Mouse (Mus musculus) embryonic facial prominence, embryonic 15.5 days (tissue): ENCODE data around the gene Rubcnl. TPM values are rescaled to one million over a fixed set of nuclear protein-coding genes. Genes with fewer than 3 reads are reported as not detected.
A peak's percentile ranks its signal among the peaks of the same experiment; 100 is the strongest.

Experiments used
- ATAC-seq: fragments of 200-750 bp; cut with Nextera tagmentation; 2 replicates; pipeline ENCODE4 v1.8.0; 2017; ENCODE audit warnings: low read depth, moderate TSS enrichment; ENCODE audit not compliant: insufficient number of reproducible peaks, low FRiP score, low TSS enrichment
- H3K27ac ChIP-seq: fragments of 300-500 bp; sonication (generic); replicated peaks from 2 replicates; pipeline ENCODE4 v1.5.1; 2015; ENCODE audit warnings: mild to moderate bottlenecking, inconsistent platforms
- H3K27me3 ChIP-seq: fragments of 300-500 bp; sonication (generic); 2 replicates; pipeline ENCODE4 v1.6.1; 2015; ENCODE audit warnings: inconsistent platforms
- H3K36me3 ChIP-seq: fragments of 300-500 bp; sonication (generic); 2 replicates; pipeline ENCODE4 v1.6.1; 2015; ENCODE audit warnings: mild to moderate bottlenecking, inconsistent platforms
- H3K4me1 ChIP-seq: fragments of 300-500 bp; sonication (generic); 2 replicates; pipeline ENCODE4 v1.6.1; 2015; ENCODE audit warnings: inconsistent platforms
- H3K4me2 ChIP-seq: fragments of 300-500 bp; sonication (generic); replicated peaks from 2 replicates; pipeline ENCODE4 v1.6.1; 2015; ENCODE audit warnings: mild to moderate bottlenecking, inconsistent platforms
- H3K4me3 ChIP-seq: fragments of 300-500 bp; sonication (generic); replicated peaks from 2 replicates; pipeline ENCODE4 v1.5.1; 2015; ENCODE audit warnings: mild to moderate bottlenecking, inconsistent platforms
- H3K9ac ChIP-seq: fragments of 300-500 bp; sonication (generic); 2 replicates; pipeline ENCODE4 v1.6.1; 2015; ENCODE audit warnings: inconsistent platforms
- H3K9me3 ChIP-seq: fragments of 300-500 bp; sonication (generic); replicated peaks from 2 replicates; pipeline ENCODE4 v1.6.1; 2016; ENCODE audit warnings: inconsistent platforms
- WGBS: fragments of 180-500 bp; shearing (Covaris S2); methylation state at CpG from one replicate; pipeline ENCODE4 v1.1.7; 2015; 5-methylcytosine and 5-hydroxymethylcytosine counted together
- polyA plus RNA-seq: library from polyadenylated mRNA; unstranded; fragments of >200 nt; fragmentation: Nextera tagmentation; extraction: Ambion mirVana; gene quantifications from 2 replicates; pipeline ENCODE4 v1.2.1, GENCODE M21; 2015

The Rubcnl gene
- polyA plus RNA-seq, 1 experiment from 2014 or later = 0.59 TPM

DNA sequence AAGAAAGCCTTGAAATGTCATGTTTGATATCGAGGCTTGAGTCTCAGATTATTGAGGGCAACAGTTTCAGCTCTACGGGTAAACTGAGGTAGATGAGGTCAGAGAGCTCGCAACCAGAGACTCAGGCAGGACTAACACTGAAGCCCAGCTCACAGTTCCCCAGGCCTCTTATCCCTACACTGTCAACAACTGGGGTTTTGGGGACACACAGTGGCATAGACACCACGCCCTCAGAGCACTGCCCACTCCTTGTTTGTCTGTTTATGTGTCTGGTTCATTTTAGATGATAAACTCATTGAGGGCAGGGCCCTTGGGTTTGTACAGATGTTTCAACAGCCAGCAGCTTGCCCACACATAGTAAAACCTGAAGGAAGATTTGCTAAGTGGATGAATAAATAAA is 25.9 kb upstream of the Rubcnl start:
- no peaks in the 10 kb centered on the region for H3K36me3 ChIP-seq
- WGBS = 80% methylated on average over 4 of the region's 4 CpGs

GRCm38 (mm10) chr14:74990504-74990903 is 25.3 kb upstream of the Rubcnl start:
- Histone ChIP-seq H3K27me3 (no peaks in the 10 kb centered on the region), H3K9me3 (no peaks in the 10 kb centered on the region), H3K4me2 (no peak overlapping the region), H3K9ac (no peak overlapping the region), H3K4me3 (no peak overlapping the region), H3K4me1 (no peaks in the 10 kb centered on the region), H3K27ac (no peak overlapping the region), H3K36me3 (no peaks in the 10 kb centered on the region)
- 0% methylated on average over 1 of the region's 1 CpGs for WGBS
- ATAC-seq = no peak

More for the DNA sequence above, 25.9 kb upstream of the Rubcnl start:
- no peaks in the 10 kb centered on the region for H3K27me3 ChIP-seq
- no peak overlapping the region for H3K4me3 ChIP-seq
- H3K4me1 ChIP-seq = no peaks in the 10 kb centered on the region
- no peak overlapping the region for H3K9ac ChIP-seq
- no peaks in the 10 kb centered on the region for H3K9me3 ChIP-seq
- ATAC-seq = no peak
- H3K4me2 ChIP-seq = no peak overlapping the region
- no peak overlapping the region for H3K27ac ChIP-seq

- 46% methylated on average over 3 of the region's 3 CpGs for WGBS
Observed at GRCm38 (mm10) chr14:74996556-74996955, 19.3 kb upstream of the Rubcnl start.

DNA sequence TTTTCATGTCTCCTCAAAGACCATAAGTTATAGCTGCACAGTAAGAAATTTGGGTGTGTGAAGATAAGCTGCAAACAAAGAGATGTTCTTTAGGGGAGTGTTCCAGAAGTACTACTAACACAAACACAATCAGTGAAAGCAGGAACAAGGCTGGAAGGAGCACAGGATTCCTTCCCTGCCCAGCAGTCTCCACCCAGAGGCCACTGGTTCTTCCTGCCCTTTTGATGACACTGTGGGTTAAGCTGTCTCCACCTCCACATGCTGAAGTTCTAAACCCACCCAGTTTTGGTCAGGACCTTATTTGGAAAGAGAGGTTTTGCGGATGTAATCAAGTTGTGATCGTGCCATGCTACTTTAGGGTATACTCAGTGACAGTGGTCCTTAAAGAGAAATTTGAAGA is 18.8 kb upstream of the Rubcnl start:
- Histone ChIP-seq H3K27me3 (no peaks in the 10 kb centered on the region), H3K9me3 (no peaks in the 10 kb centered on the region), H3K4me2 (no peak overlapping the region), H3K9ac (no peak overlapping the region), H3K27ac (no peak overlapping the region), H3K4me3 (no peak overlapping the region), H3K36me3 (no peaks in the 10 kb centered on the region), H3K4me1 (no peaks in the 10 kb centered on the region)
- ATAC-seq = peak; percentile 43; the same call in 1 of the 2 replicates
- WGBS = 80% methylated on average over 2 of the region's 2 CpGs

More at GRCm38 (mm10) chr14:74996556-74996955, 19.3 kb upstream of the Rubcnl start:
- no peak overlapping the region for H3K4me2 ChIP-seq
- H3K9me3 ChIP-seq = no peaks in the 10 kb centered on the region
- ATAC-seq = peak; percentile 67; the same call in 1 of the 2 replicates
- H3K36me3 ChIP-seq = no peaks in the 10 kb centered on the region
- no peaks in the 10 kb centered on the region for H3K27me3 ChIP-seq
- no peak overlapping the region for H3K27ac ChIP-seq
- no peak overlapping the region for H3K4me3 ChIP-seq
- H3K4me1 ChIP-seq = no peaks in the 10 kb centered on the region
- H3K9ac ChIP-seq = no peak overlapping the region

GRCm38 (mm10) chr14:75001364-75001763 is 14.5 kb upstream of the Rubcnl start:
- Histone ChIP-seq H3K36me3 (no peaks in the 10 kb centered on the region), H3K27ac (no peak overlapping the region), H3K4me2 (no peak overlapping the region), H3K4me1 (no peaks in the 10 kb centered on the region), H3K27me3 (no peaks in the 10 kb centered on the region), H3K9me3 (no peaks in the 10 kb centered on the region), H3K9ac (no peak overlapping the region), H3K4me3 (no peak overlapping the region)
- 79% methylated on average over 6 of the region's 6 CpGs for WGBS
- no peak for ATAC-seq

DNA sequence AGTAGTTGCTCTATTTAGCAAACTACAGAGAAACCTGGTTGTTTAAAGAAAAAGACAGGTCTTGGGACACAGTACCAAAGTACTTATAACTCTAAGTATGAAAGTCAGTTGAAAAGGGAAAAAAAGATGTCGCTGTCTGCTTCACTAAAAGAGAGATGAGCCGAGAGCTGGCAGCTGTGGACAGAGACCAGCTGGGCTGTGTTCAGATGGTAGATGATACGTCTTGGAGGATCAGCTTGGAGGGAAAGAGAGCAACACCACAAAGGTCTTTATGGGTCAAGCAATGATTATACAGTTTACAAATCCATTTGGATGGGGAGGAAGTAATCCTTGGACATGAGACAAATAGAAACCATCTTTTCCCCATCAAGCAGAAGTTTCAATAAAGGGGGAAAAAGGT is 12.5 kb upstream of the Rubcnl start:
- Histone ChIP-seq H3K4me1 (no peaks in the 10 kb centered on the region), H3K9ac (no peak overlapping the region), H3K4me3 (no peak overlapping the region), H3K9me3 (no peaks in the 10 kb centered on the region), H3K27ac (no peak overlapping the region), H3K4me2 (no peak overlapping the region), H3K36me3 (no peaks in the 10 kb centered on the region), H3K27me3 (no peaks in the 10 kb centered on the region)
- ATAC-seq = no peak
- WGBS = 58% methylated on average over 3 of the region's 3 CpGs

DNA sequence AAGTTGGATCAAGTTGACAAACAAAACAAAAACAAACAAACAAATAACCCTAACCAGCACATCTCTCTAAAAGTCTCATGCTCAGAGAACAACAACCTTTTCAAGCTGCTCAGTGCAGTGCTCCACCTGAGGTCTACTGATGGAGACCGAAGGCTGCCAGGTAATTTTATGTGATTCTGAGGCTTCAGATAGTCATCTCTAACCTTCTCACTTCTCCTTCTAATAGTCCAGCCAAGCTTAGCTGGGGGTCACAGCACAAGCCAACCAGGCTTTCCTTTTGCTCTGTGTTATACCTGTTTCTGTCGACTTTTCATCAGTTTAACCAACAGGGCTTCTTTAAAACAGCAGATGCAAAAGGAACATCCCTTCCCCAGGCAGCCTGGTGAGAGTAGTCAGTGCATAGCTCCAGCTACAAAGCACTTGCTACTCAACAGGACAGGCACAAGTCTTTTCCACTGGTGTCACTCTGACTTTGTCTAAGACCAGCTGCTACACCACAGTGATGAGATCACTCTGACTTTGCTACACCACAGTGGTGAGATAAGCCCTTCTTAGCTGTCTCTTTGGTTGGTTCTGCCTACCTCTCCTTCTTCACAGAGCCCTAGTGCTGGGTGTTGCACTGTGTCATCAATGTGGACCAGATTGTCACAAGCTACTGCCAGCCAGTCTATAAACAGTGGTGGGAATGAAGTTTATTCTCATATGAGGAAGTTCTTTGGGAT is 10.2 kb upstream of the Rubcnl start:
- Histone ChIP-seq H3K36me3 (no peaks in the 10 kb centered on the region), H3K4me1 (no peaks in the 10 kb centered on the region), H3K4me3 (no peak overlapping the region), H3K27ac (no peak overlapping the region), H3K9ac (no peak overlapping the region), H3K27me3 (no peaks in the 10 kb centered on the region), H3K4me2 (no peak overlapping the region), H3K9me3 (no peaks in the 10 kb centered on the region)
- ATAC-seq = no peak
- WGBS = 79% methylated on average over 2 of the region's 2 CpGs

GRCm38 (mm10) chr14:75010346-75010745 is 5.5 kb upstream of the Rubcnl start:
- Histone ChIP-seq H3K36me3 (no peaks in the 10 kb centered on the region), H3K27ac (no peak overlapping the region), H3K9ac (no peak overlapping the region), H3K9me3 (no peaks in the 10 kb centered on the region), H3K4me3 (no peak overlapping the region), H3K4me2 (no peak overlapping the region), H3K27me3 (no peaks in the 10 kb centered on the region), H3K4me1 (no peaks in the 10 kb centered on the region)
- 40% methylated on average over 4 of the region's 4 CpGs for WGBS
- ATAC-seq = no peak

- Histone ChIP-seq H3K27ac (no peak overlapping the region), H3K4me2 (no peak overlapping the region), H3K9ac (no peak overlapping the region), H3K36me3 (no peaks in the 10 kb centered on the region), H3K4me1 (no peaks in the 10 kb centered on the region), H3K4me3 (no peak overlapping the region), H3K27me3 (no peaks in the 10 kb centered on the region), H3K9me3 (no peaks in the 10 kb centered on the region)
- no peak for ATAC-seq
- WGBS = 32% methylated on average over 8 of the region's 8 CpGs
Observed at GRCm38 (mm10) chr14:75010986-75011655, 4.7 kb upstream of the Rubcnl start.

DNA sequence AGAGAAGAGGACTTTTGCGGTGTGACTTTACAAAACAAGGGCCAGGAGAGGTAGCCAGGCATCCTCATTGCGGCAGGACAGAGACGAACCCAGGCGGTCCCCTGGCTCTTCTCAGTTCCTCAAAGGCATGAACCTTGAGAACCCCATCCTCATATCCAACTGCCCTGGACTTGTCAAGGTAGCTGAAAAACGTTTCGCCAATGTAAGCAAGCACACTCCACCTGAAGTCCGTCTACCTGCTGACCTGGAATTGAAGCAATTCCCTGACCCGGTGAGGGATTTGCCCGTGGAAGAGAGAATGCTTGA is 841 bp downstream of the Rubcnl start:
- 71% methylated on average over 9 of the region's 9 CpGs for WGBS
- 0 out of 2 replicates have a peak, but pooled peaks cover 5% of the 10 kb centered on the region for H3K4me1 ChIP-seq
- no peak overlapping the region for H3K27ac ChIP-seq
- no peaks in the 10 kb centered on the region; the same call in 1 of the 2 replicates for H3K27me3 ChIP-seq
- H3K4me3 ChIP-seq = peak overlapping the region; percentile 64
- no peaks in the 10 kb centered on the region for H3K36me3 ChIP-seq
- H3K9me3 ChIP-seq = no peaks in the 10 kb centered on the region
- ATAC-seq = no peak
- H3K4me2 ChIP-seq = peak overlapping the region; percentile 91
- no peak overlapping the region; the same call in 1 of the 2 replicates for H3K9ac ChIP-seq

GRCm38 (mm10) chr14:75017277-75017676 is 1.4 kb downstream of the Rubcnl start:
- H3K27ac ChIP-seq = no peak overlapping the region
- H3K36me3 ChIP-seq = no peaks in the 10 kb centered on the region
- no peak overlapping the region for H3K4me2 ChIP-seq
- H3K27me3 ChIP-seq = no peaks in the 10 kb centered on the region; the same call in 1 of the 2 replicates
- H3K9ac ChIP-seq = no peak overlapping the region
- WGBS = 89% methylated on average over 7 of the region's 7 CpGs
- ATAC-seq = no peak
- H3K4me1 ChIP-seq = 0 out of 2 replicates have a peak, but pooled peaks cover 5% of the 10 kb centered on the region
- H3K4me3 ChIP-seq = no peak overlapping the region
- H3K9me3 ChIP-seq = no peaks in the 10 kb centered on the region
